8 mouse cellular contexts compared by ENCODE assay signal in the genomic region with DNA sequence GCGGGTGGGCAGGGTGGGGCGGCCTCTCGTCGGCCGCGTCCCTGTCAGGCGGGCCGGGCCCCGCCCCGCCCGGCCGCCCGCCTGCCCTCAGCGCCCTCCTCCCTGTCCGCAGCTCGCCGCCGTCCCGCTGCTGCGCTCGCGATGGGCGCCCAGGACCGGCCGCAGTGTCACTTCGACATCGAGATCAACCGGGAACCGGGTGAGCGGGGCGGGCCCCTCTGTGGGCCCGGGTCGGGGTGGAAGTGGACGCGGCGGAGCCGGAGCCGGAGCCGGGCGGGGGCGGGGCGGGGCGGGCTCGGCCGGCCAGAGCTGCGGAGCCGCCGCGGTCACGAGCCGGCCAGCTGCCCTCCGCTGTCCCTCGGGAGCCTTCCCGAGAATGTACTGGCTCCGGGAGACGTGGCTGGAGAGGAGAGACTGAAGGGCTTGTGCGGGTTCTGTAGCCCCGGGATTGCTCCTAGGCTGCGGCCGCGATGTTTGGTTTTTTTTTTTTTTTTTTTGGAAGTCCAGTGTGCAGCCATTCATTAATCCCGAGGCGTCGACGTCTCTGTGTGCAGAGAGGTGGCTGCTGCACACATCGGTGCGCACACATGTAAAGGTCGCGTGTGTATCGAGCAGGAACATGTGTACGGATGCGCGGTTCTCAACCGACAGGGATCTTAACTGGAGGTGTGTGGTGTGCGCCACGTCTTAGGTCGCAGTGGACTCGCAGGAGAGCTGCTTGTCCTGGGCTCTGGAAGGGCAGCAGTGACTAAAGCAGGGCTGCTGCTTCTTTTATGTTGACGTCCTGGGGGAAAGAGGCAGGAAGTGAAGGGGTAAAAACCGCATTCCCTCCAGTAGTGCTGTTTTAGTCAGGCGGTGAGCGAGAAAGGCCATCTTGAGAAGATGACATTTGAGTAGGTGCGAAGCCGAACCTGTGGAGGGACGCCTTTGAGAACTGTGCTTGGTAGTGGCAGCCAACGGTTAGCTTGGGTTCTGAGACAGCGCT. TPM values are rescaled to one million over a fixed set of nuclear protein-coding genes. Genes with fewer than 3 reads are reported as not detected.
A peak's percentile ranks its signal among the peaks of the same experiment; 100 is the strongest.
DNase-seq lines count a peak whose midpoint lies in the region; ATAC-seq and TF ChIP-seq lines count a peak whose summit lies in the region.

No protein-coding gene starts in this region.

- intact Hi-C loops in heart, adult 2 months (cut with DNase I): loop anchor here (2.0 kb wide), 1 partner anchor 39 kb away; a partner anchor contains a TSS
- intact Hi-C loops in heart, postnatal 25 days (cut with DNase I): no loop called here

- peak overlapping the region; percentile 88 for H3K27ac ChIP-seq in heart, adult 2 months
- peak overlapping the region; percentile 94 for H3K27ac ChIP-seq in embryonic facial prominence, embryonic 10.5 days (replicated peaks)
- peak overlapping the region; percentile 99 for H3K27ac ChIP-seq in heart, postnatal 0 days (ENCODE audit: low read depth)
- H3K27ac ChIP-seq in limb, embryonic 14.5 days (replicated peaks; ENCODE audit: low read depth, low read length): peak overlapping the region; percentile 95
- H3K27ac ChIP-seq in midbrain, embryonic 16.5 days (ENCODE audit: low read length): peak overlapping the region; percentile 88

- H3K9ac ChIP-seq in heart, adult 2 months (ENCODE audit: low read depth, low read length): peak overlapping the region; percentile 88
- peak overlapping the region; percentile 99 for H3K9ac ChIP-seq in heart, postnatal 0 days (replicated peaks; ENCODE audit: low read depth, low read length)
- H3K9ac ChIP-seq in limb, embryonic 14.5 days (ENCODE audit: low read depth, low read length, severe bottlenecking): peak overlapping the region; percentile 98
- H3K9ac ChIP-seq in midbrain, embryonic 16.5 days (ENCODE audit: low read depth, low read length): peak overlapping the region; percentile 89

- peak overlapping the region; percentile 88 for H3K4me2 ChIP-seq in heart, postnatal 0 days (ENCODE audit: low read depth, low read length)
- peak overlapping the region; percentile 75 for H3K4me2 ChIP-seq in limb, embryonic 14.5 days (replicated peaks; ENCODE audit: low read depth, low read length, severe bottlenecking)
- H3K4me2 ChIP-seq in midbrain, embryonic 16.5 days (ENCODE audit: low read length): peak overlapping the region; percentile 68

- H3K36me3 ChIP-seq in heart, adult 2 months (ENCODE audit: control insufficient read depth, insufficient read depth, low read length): peaks cover 6% of the 10 kb centered on the region
- H3K36me3 ChIP-seq in embryonic facial prominence, embryonic 10.5 days (replicated peaks): peaks cover 4% of the 10 kb centered on the region
- no peaks in the 10 kb centered on the region for H3K36me3 ChIP-seq in heart, postnatal 0 days (replicated peaks; ENCODE audit: control insufficient read depth, insufficient read depth, low read length)
- no peaks in the 10 kb centered on the region for H3K36me3 ChIP-seq in limb, embryonic 14.5 days (ENCODE audit: control insufficient read depth, insufficient read depth, low read length)
- H3K36me3 ChIP-seq in midbrain, embryonic 16.5 days (ENCODE audit: control insufficient read depth, insufficient read depth, low read length): no peaks in the 10 kb centered on the region

- H3K27me3 ChIP-seq in heart, adult 2 months (ENCODE audit: control insufficient read depth, insufficient read depth, low read length): no peaks in the 10 kb centered on the region
- no peaks in the 10 kb centered on the region for H3K27me3 ChIP-seq in embryonic facial prominence, embryonic 10.5 days (replicated peaks; ENCODE audit: low read depth, poor library complexity, severe bottlenecking)
- no peaks in the 10 kb centered on the region for H3K27me3 ChIP-seq in heart, postnatal 0 days (ENCODE audit: control insufficient read depth, insufficient read depth, low read length)
- H3K27me3 ChIP-seq in limb, embryonic 14.5 days (ENCODE audit: control insufficient read depth, insufficient read depth, low read length): no peaks in the 10 kb centered on the region
- no peaks in the 10 kb centered on the region for H3K27me3 ChIP-seq in midbrain, embryonic 16.5 days (ENCODE audit: control insufficient read depth, insufficient read depth, low read depth, low read length)

- under 1% methylated on average over 73 of the region's 87 CpGs for WGBS in heart, adult 2 months
- under 1% methylated on average over 87 of the region's 87 CpGs for WGBS in embryonic facial prominence, embryonic 10.5 days
- under 1% methylated on average over 63 of the region's 87 CpGs for WGBS in heart, postnatal 0 days
- WGBS in limb, embryonic 14.5 days: 3% methylated on average over 39 of the region's 87 CpGs
- under 1% methylated on average over 77 of the region's 87 CpGs for WGBS in midbrain, embryonic 16.5 days

- peak; percentile 33 to 86 for DNase-seq in heart, adult 2 months
- no peak for DNase-seq in heart, postnatal 25 days (ENCODE audit: low spot score)
- peak; percentile 54 for DNase-seq in ZHBTc4 (ENCODE audit: low read depth, low spot score)
- DNase-seq in embryonic facial prominence, embryonic 10.5 days (ENCODE audit: low spot score): peak; percentile 59
- peak; percentile 55 for DNase-seq in heart, postnatal 0 days (ENCODE audit: low spot score)
- DNase-seq in limb, embryonic 14.5 days (ENCODE audit: low spot score): peak; percentile 52
- DNase-seq in thymus, postnatal 0 days (ENCODE audit: low spot score): peak; percentile 55

- TF ChIP-seq POLR2A in heart, adult 2 months (IDR thresholded peaks at IDR 0.05; ENCODE audit: insufficient read depth, low read depth, low read length): no peak
- TF ChIP-seq POLR2A in limb, embryonic 14.5 days (IDR thresholded peaks at IDR 0.05; ENCODE audit: borderline replicate concordance, extremely low read depth, insufficient read depth, insufficient read length): no peak

- H3K4me3 ChIP-seq in heart, adult 2 months: peak overlapping the region; percentile 67
- peak overlapping the region; percentile 75 for H3K4me3 ChIP-seq in embryonic facial prominence, embryonic 10.5 days
- peak overlapping the region; percentile 99 for H3K4me3 ChIP-seq in heart, postnatal 0 days (ENCODE audit: low read depth, low read length)
- peak overlapping the region; percentile 92 for H3K4me3 ChIP-seq in limb, embryonic 14.5 days (replicated peaks; ENCODE audit: low read length)
- H3K4me3 ChIP-seq in midbrain, embryonic 16.5 days (ENCODE audit: low read depth, low read length): peak overlapping the region; percentile 64

- TF ChIP-seq CTCF in heart, adult 2 months (IDR thresholded peaks at IDR 0.05): no peak
- no peak for TF ChIP-seq CTCF in heart, postnatal 0 days (IDR thresholded peaks at IDR 0.05; ENCODE audit: low read depth)

- 0 out of 2 replicates have a peak, but pooled peaks cover 2% of the 10 kb centered on the region for H3K9me3 ChIP-seq in embryonic facial prominence, embryonic 10.5 days
- no peaks in the 10 kb centered on the region; the same call in 1 of the 2 replicates for H3K9me3 ChIP-seq in heart, postnatal 0 days (replicated peaks; ENCODE audit: control insufficient read depth, low read length)
- H3K9me3 ChIP-seq in limb, embryonic 14.5 days (ENCODE audit: control insufficient read depth, low read length): no peaks in the 10 kb centered on the region
- no peaks in the 10 kb centered on the region for H3K9me3 ChIP-seq in midbrain, embryonic 16.5 days (replicated peaks; ENCODE audit: control insufficient read depth, low read length, poor library complexity, severe bottlenecking)

- no peak for TF ChIP-seq EP300 in heart, adult 2 months (IDR thresholded peaks at IDR 0.05; ENCODE audit: insufficient read depth, low read depth, low read length)
- TF ChIP-seq EP300 in heart, postnatal 0 days (IDR thresholded peaks at IDR 0.05; ENCODE audit: low read depth): 0 out of 2 replicates have a peak, but pooled peaks have one; percentile 11

- H3K4me1 ChIP-seq in heart, adult 2 months (ENCODE audit: control insufficient read depth, insufficient read depth, low read length): peaks cover 6% of the 10 kb centered on the region
- peaks cover 18% of the 10 kb centered on the region for H3K4me1 ChIP-seq in embryonic facial prominence, embryonic 10.5 days
- peaks cover 9% of the 10 kb centered on the region for H3K4me1 ChIP-seq in heart, postnatal 0 days (ENCODE audit: control insufficient read depth, insufficient read depth)
- 0 out of 2 replicates have a peak, but pooled peaks cover 5% of the 10 kb centered on the region for H3K4me1 ChIP-seq in limb, embryonic 14.5 days (ENCODE audit: control insufficient read depth, insufficient read depth, low read length)
- peaks cover 23% of the 10 kb centered on the region for H3K4me1 ChIP-seq in midbrain, embryonic 16.5 days (ENCODE audit: control insufficient read depth, insufficient read depth, low read length)

- ATAC-seq in heart, postnatal 0 days (ENCODE audit: insufficient read depth, low read depth): peak; percentile 59
- peak; percentile 66 for ATAC-seq in limb, embryonic 14.5 days (ENCODE audit: low FRiP score, low read depth)
- peak; percentile 66 for ATAC-seq in midbrain, embryonic 16.5 days

- no peaks in the 10 kb centered on the region for H3K79me2 ChIP-seq in heart, adult 2 months (replicated peaks; ENCODE audit: control insufficient read depth, insufficient read depth, low read length)

RNA-seq across cellular contexts. Expression of a gene that starts 0.7 kb away (rescaled TPM):
- total RNA-seq in heart, adult 2 months (2021): 10 to 100 TPM; 28.7 to 33.1 TPM
- polyA plus RNA-seq in heart, adult 2 months (2012; rRNA removed): 23.1 and 39.2 TPM in 2 replicates
- total RNA-seq in heart, postnatal 25 days (2021): 10 to 100 TPM; 29.1 to 38.1 TPM
- polyA plus RNA-seq in embryonic facial prominence, embryonic 10.5 days (2016; fragmentation: Nextera tagmentation; extraction: Ambion mirVana): 61.2 and 62.9 TPM in 2 replicates
- 44.0 and 44.8 TPM in 2 replicates for total RNA-seq in heart, postnatal 0 days (2014; rRNA removed; ENCODE audit: low replicate concordance)
- polyA plus RNA-seq in heart, postnatal 0 days (2015; fragmentation: Nextera tagmentation; extraction: Ambion mirVana): 30.2 and 31.1 TPM in 2 replicates
- polyA plus RNA-seq in limb, embryonic 14.5 days (2012; rRNA removed): 188 and 216 TPM in 2 replicates
- polyA plus RNA-seq in limb, embryonic 14.5 days (2014; fragmentation: Nextera tagmentation; extraction: Ambion mirVana): 73.5 and 81.4 TPM in 2 replicates
- polyA plus RNA-seq in midbrain, embryonic 16.5 days (2015; fragmentation: Nextera tagmentation; extraction: Ambion mirVana): 45.3 and 63.1 TPM in 2 replicates
- 71.0 and 83.5 TPM in 2 replicates for polyA plus RNA-seq in thymus, postnatal 0 days (2015; fragmentation: Nextera tagmentation; extraction: Ambion mirVana)

RNA-seq across cellular contexts. Expression of a gene that starts 9.5 kb away (rescaled TPM):
- 100 to 1,000 TPM; 125 to 138 TPM for total RNA-seq in heart, adult 2 months (2021)
- 103 and 154 TPM in 2 replicates for polyA plus RNA-seq in heart, adult 2 months (2012; rRNA removed)
- total RNA-seq in heart, postnatal 25 days (2021): 100 to 1,000 TPM; 138 to 145 TPM
- polyA plus RNA-seq in embryonic facial prominence, embryonic 10.5 days (2016; fragmentation: Nextera tagmentation; extraction: Ambion mirVana): 91.0 and 92.4 TPM in 2 replicates
- 109 and 136 TPM in 2 replicates for total RNA-seq in heart, postnatal 0 days (2014; rRNA removed; ENCODE audit: low replicate concordance)
- polyA plus RNA-seq in heart, postnatal 0 days (2015; fragmentation: Nextera tagmentation; extraction: Ambion mirVana): 362 and 379 TPM in 2 replicates
- 50.6 and 73.7 TPM in 2 replicates for polyA plus RNA-seq in limb, embryonic 14.5 days (2012; rRNA removed)
- polyA plus RNA-seq in limb, embryonic 14.5 days (2014; fragmentation: Nextera tagmentation; extraction: Ambion mirVana): 128 and 143 TPM in 2 replicates
- 143 and 157 TPM in 2 replicates for polyA plus RNA-seq in midbrain, embryonic 16.5 days (2015; fragmentation: Nextera tagmentation; extraction: Ambion mirVana)
- polyA plus RNA-seq in thymus, postnatal 0 days (2015; fragmentation: Nextera tagmentation; extraction: Ambion mirVana): 127 and 128 TPM in 2 replicates

RNA-seq across cellular contexts. Expression of a gene that starts 14.3 kb away (rescaled TPM):
- 1 to 10 TPM; 3.9 to 5.0 TPM for total RNA-seq in heart, adult 2 months (2021)
- 6.7 and 9.5 TPM in 2 replicates for polyA plus RNA-seq in heart, adult 2 months (2012; rRNA removed)
- total RNA-seq in heart, postnatal 25 days (2021): 1 to 10 TPM; 4.6 to 6.8 TPM
- 14.9 and 17.8 TPM in 2 replicates for polyA plus RNA-seq in embryonic facial prominence, embryonic 10.5 days (2016; fragmentation: Nextera tagmentation; extraction: Ambion mirVana)
- 3.8 and 9.4 TPM in 2 replicates for total RNA-seq in heart, postnatal 0 days (2014; rRNA removed; ENCODE audit: low replicate concordance)
- 3.9 and 4.1 TPM in 2 replicates for polyA plus RNA-seq in heart, postnatal 0 days (2015; fragmentation: Nextera tagmentation; extraction: Ambion mirVana)
- 10.8 and 13.2 TPM in 2 replicates for polyA plus RNA-seq in limb, embryonic 14.5 days (2012; rRNA removed)
- 11.4 and 12.6 TPM in 2 replicates for polyA plus RNA-seq in limb, embryonic 14.5 days (2014; fragmentation: Nextera tagmentation; extraction: Ambion mirVana)
- 32.0 and 34.5 TPM in 2 replicates for polyA plus RNA-seq in midbrain, embryonic 16.5 days (2015; fragmentation: Nextera tagmentation; extraction: Ambion mirVana)
- polyA plus RNA-seq in thymus, postnatal 0 days (2015; fragmentation: Nextera tagmentation; extraction: Ambion mirVana): 18.8 and 21.5 TPM in 2 replicates

RNA-seq across cellular contexts. Expression of a gene that starts 39.5 kb away (rescaled TPM):
- total RNA-seq in heart, adult 2 months (2021): 100 to 1,000 TPM; 117 to 130 TPM
- polyA plus RNA-seq in heart, adult 2 months (2012; rRNA removed): 67.7 and 84.2 TPM in 2 replicates
- total RNA-seq in heart, postnatal 25 days (2021): 100 to 1,000 TPM; 116 to 128 TPM
- polyA plus RNA-seq in embryonic facial prominence, embryonic 10.5 days (2016; fragmentation: Nextera tagmentation; extraction: Ambion mirVana): 5.3 and 6.4 TPM in 2 replicates
- 34.5 and 69.3 TPM in 2 replicates for total RNA-seq in heart, postnatal 0 days (2014; rRNA removed; ENCODE audit: low replicate concordance)
- polyA plus RNA-seq in heart, postnatal 0 days (2015; fragmentation: Nextera tagmentation; extraction: Ambion mirVana): 12.1 and 13.2 TPM in 2 replicates
- 64.0 and 71.0 TPM in 2 replicates for polyA plus RNA-seq in limb, embryonic 14.5 days (2012; rRNA removed)
- 20.0 and 30.3 TPM in 2 replicates for polyA plus RNA-seq in limb, embryonic 14.5 days (2014; fragmentation: Nextera tagmentation; extraction: Ambion mirVana)
- polyA plus RNA-seq in midbrain, embryonic 16.5 days (2015; fragmentation: Nextera tagmentation; extraction: Ambion mirVana): 21.1 and 23.6 TPM in 2 replicates
- polyA plus RNA-seq in thymus, postnatal 0 days (2015; fragmentation: Nextera tagmentation; extraction: Ambion mirVana): 1.9 and 2.4 TPM in 2 replicates

RNA-seq across cellular contexts. Expression of a gene that starts 57.8 kb away (rescaled TPM):
- 10 to 100 TPM; 12.3 to 17.4 TPM for total RNA-seq in heart, adult 2 months (2021)
- polyA plus RNA-seq in heart, adult 2 months (2012; rRNA removed): 11.0 and 13.1 TPM in 2 replicates
- total RNA-seq in heart, postnatal 25 days (2021): 10 to 100 TPM; 10.1 to 10.5 TPM
- polyA plus RNA-seq in embryonic facial prominence, embryonic 10.5 days (2016; fragmentation: Nextera tagmentation; extraction: Ambion mirVana): 0.17 and 0.26 TPM in 2 replicates
- 20.7 and 28.2 TPM in 2 replicates for total RNA-seq in heart, postnatal 0 days (2014; rRNA removed; ENCODE audit: low replicate concordance)
- 12.6 and 14.5 TPM in 2 replicates for polyA plus RNA-seq in heart, postnatal 0 days (2015; fragmentation: Nextera tagmentation; extraction: Ambion mirVana)
- polyA plus RNA-seq in limb, embryonic 14.5 days (2012; rRNA removed): 12.4 and 14.1 TPM in 2 replicates
- polyA plus RNA-seq in limb, embryonic 14.5 days (2014; fragmentation: Nextera tagmentation; extraction: Ambion mirVana): 16.0 and 20.8 TPM in 2 replicates
- polyA plus RNA-seq in midbrain, embryonic 16.5 days (2015; fragmentation: Nextera tagmentation; extraction: Ambion mirVana): 1.5 and 1.6 TPM in 2 replicates
- polyA plus RNA-seq in thymus, postnatal 0 days (2015; fragmentation: Nextera tagmentation; extraction: Ambion mirVana): 0.34 and 0.40 TPM in 2 replicates
